Mouse (Mus musculus): Measurements from ENCODE around the gene Eef1akmt2. TPM values are rescaled to one million over a fixed set of nuclear protein-coding genes. Genes with fewer than 3 reads are reported as not detected.

Eef1akmt2 gene
- polyA plus RNA-seq, 1 experiment from 2014 or later: 115 TPM

GRCm38 (mm10) chr7:132781130-132781814 is 71.2 kb downstream of the Eef1akmt2 start:
- WGBS: 12% methylated on average over 7 of the region's 7 CpGs
- peak overlapping the region; percentile 15; the same call in 1 of the 2 replicates for H3K4me2 ChIP-seq
- peak; percentile 52; the same call in 1 of the 2 replicates for ATAC-seq
- H3K27me3 ChIP-seq: no peaks in the 10 kb centered on the region
- peaks cover 28% of the 10 kb centered on the region for H3K36me3 ChIP-seq (ENCODE audit: poor library complexity, severe bottlenecking)
- H3K9me3 ChIP-seq (replicated peaks): no peaks in the 10 kb centered on the region
- H3K4me1 ChIP-seq: peaks cover 49% of the 10 kb centered on the region
- H3K9ac ChIP-seq: peak overlapping the region; percentile 43; the same call in 1 of the 2 replicates
- H3K27ac ChIP-seq: peak overlapping the region; percentile 75
- no peak overlapping the region for H3K4me3 ChIP-seq

GRCm38 (mm10) chr7:132780611-132781010 is 71.9 kb downstream of the Eef1akmt2 start:
- H3K27ac ChIP-seq: peak overlapping the region; percentile 75
- H3K36me3 ChIP-seq (ENCODE audit: poor library complexity, severe bottlenecking): peaks cover 34% of the 10 kb centered on the region
- H3K4me3 ChIP-seq: no peak overlapping the region

GRCm38 (mm10) chr7:132778630-132779029 is 73.8 kb downstream of the Eef1akmt2 start:
- WGBS: 95% methylated on average over 13 of the region's 13 CpGs
- no peak for ATAC-seq
- peaks cover 40% of the 10 kb centered on the region for H3K4me1 ChIP-seq
- H3K4me3 ChIP-seq: no peak overlapping the region
- H3K27me3 ChIP-seq: no peaks in the 10 kb centered on the region
- H3K27ac ChIP-seq: no peak overlapping the region
- no peak overlapping the region for H3K9ac ChIP-seq
- H3K9me3 ChIP-seq (replicated peaks): no peaks in the 10 kb centered on the region
- H3K4me2 ChIP-seq: no peak overlapping the region
- H3K36me3 ChIP-seq (ENCODE audit: poor library complexity, severe bottlenecking): peaks cover 53% of the 10 kb centered on the region

More at GRCm38 (mm10) chr7:132780611-132781010, 71.9 kb downstream of the Eef1akmt2 start:
- peak; percentile 70 for ATAC-seq
- Histone ChIP-seq H3K4me1 (peaks cover 43% of the 10 kb centered on the region), H3K27me3 (no peaks in the 10 kb centered on the region), H3K4me2 (peak overlapping the region; percentile 4; the same call in 1 of the 2 replicates), H3K9me3 (replicated peaks) (no peaks in the 10 kb centered on the region), H3K9ac (no peak overlapping the region)
- 27% methylated on average over 4 of the region's 4 CpGs for WGBS

- Histone ChIP-seq H3K4me2 (no peak overlapping the region), H3K9me3 (replicated peaks) (no peaks in the 10 kb centered on the region), H3K27ac (no peak overlapping the region), H3K4me1 (peaks cover 40% of the 10 kb centered on the region), H3K27me3 (no peaks in the 10 kb centered on the region), H3K9ac (no peak overlapping the region), H3K4me3 (no peak overlapping the region), H3K36me3 (ENCODE audit: poor library complexity, severe bottlenecking) (peaks cover 58% of the 10 kb centered on the region)
- 82% methylated on average over 1 of the region's 1 CpGs for WGBS
- ATAC-seq: no peak
These were observed 74.6 kb downstream of the Eef1akmt2 start for GRCm38 (mm10) chr7:132777728-132778453.

Other genes with a start within 250 kb of the Eef1akmt2 start
- gene Lhpp, start 242.0 kb downstream of the Eef1akmt2 start, polyA plus RNA-seq (2015; fragmentation: Nextera tagmentation; extraction: Ambion mirVana): 14.5 and 16.8 TPM in 2 replicates
- 31.1 and 33.9 TPM in 2 replicates for gene Fam53b, start 38.8 kb downstream of the Eef1akmt2 start, polyA plus RNA-seq (2015; fragmentation: Nextera tagmentation; extraction: Ambion mirVana)
- 42.5 and 43.5 TPM in 2 replicates for gene Abraxas2, start 6.6 kb upstream of the Eef1akmt2 start, polyA plus RNA-seq (2015; fragmentation: Nextera tagmentation; extraction: Ambion mirVana)
- gene Zranb1, start 78.5 kb upstream of the Eef1akmt2 start, polyA plus RNA-seq (2015; fragmentation: Nextera tagmentation; extraction: Ambion mirVana): 16.1 and 16.2 TPM in 2 replicates

Measured in forebrain, embryonic 13.5 days (tissue).